Mouse (Mus musculus): ENCODE results near the gene Ahnak. TPM values are rescaled to one million over a fixed set of nuclear protein-coding genes. Genes with fewer than 3 reads are reported as not detected.
"Not testable (repeated sequence)": the region's sequence is repeated elsewhere in the genome, so short reads cannot be mapped to it uniquely, and the experiment has no call there.

The Ahnak gene
- polyA plus RNA-seq, 1 experiment = 163 TPM

DNA sequence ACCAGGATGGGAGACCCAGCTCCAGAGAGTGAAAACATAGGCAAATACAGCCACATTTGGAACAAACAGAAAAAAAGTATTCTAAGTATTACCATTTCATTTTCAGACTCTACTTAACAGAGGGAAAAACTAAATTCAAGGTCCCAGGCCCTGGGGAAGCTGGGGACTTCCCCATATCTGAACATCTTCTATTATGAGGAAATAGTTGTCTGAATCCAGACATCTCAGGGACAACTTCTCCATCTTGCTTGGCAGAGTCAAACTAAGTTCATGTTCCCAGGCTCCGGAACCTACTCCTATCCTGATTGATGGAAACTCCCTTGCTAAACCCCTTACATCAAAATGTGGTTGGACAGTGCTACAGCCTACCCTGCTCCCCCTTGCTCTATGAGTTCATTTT is 133.3 kb downstream of the Ahnak start:
- no peaks in the 10 kb centered on the region for H3K4me1 ChIP-seq (ENCODE audit: control insufficient read depth, insufficient read depth, low read length)
- no peak for TF ChIP-seq CTCF (IDR thresholded peaks at IDR 0.05; ENCODE audit: low read depth, low read length)
- TF ChIP-seq EP300 (IDR thresholded peaks at IDR 0.05; ENCODE audit: insufficient read depth, low read depth, low read length) = no peak
- no peak for TF ChIP-seq POLR2A (IDR thresholded peaks at IDR 0.05; ENCODE audit: insufficient read depth, low read length)

GRCm38 (mm10) chr19:9123986-9124385 is 134.9 kb downstream of the Ahnak start:
- H3K4me1 ChIP-seq (ENCODE audit: control insufficient read depth, insufficient read depth, low read length); H3K27ac ChIP-seq (ENCODE audit: insufficient read depth, low read length); H3K36me3 ChIP-seq (ENCODE audit: control insufficient read depth, insufficient read depth, low read length, poor library complexity, severe bottlenecking); H3K9ac ChIP-seq (ENCODE audit: low read depth, poor library complexity, severe bottlenecking); H3K27me3 ChIP-seq (ENCODE audit: control insufficient read depth, insufficient read depth, low read length, poor library complexity, severe bottlenecking); H3K9me3 ChIP-seq (replicated peaks; ENCODE audit: control insufficient read depth, insufficient read depth, low read length, poor library complexity, severe bottlenecking); H3K4me3 ChIP-seq (ENCODE audit: low read depth, low read length): not testable (repeated sequence)

More for the DNA sequence above, 133.3 kb downstream of the Ahnak start:
- Histone ChIP-seq H3K27ac (ENCODE audit: insufficient read depth, low read length) (no peak overlapping the region), H3K4me3 (ENCODE audit: low read depth, low read length) (no peak overlapping the region), H3K9me3 (replicated peaks; ENCODE audit: control insufficient read depth, insufficient read depth, low read length, poor library complexity, severe bottlenecking) (peaks cover 4% of the 10 kb centered on the region), H3K27me3 (ENCODE audit: control insufficient read depth, insufficient read depth, low read length, poor library complexity, severe bottlenecking) (no peaks in the 10 kb centered on the region), H3K36me3 (ENCODE audit: control insufficient read depth, insufficient read depth, low read length, poor library complexity, severe bottlenecking) (peaks cover 4% of the 10 kb centered on the region; the same call in 1 of the 2 replicates), H3K9ac (ENCODE audit: low read depth, poor library complexity, severe bottlenecking) (no peak overlapping the region)

Other genes starting within 250 kb of the Ahnak start
- 2.2 TPM in 1 of 2 replicates, not detected in the other for gene 1700092M07Rik, start 248.6 kb upstream of the Ahnak start, polyA plus RNA-seq (2011; ENCODE audit: insufficient read depth, insufficient read length, low read depth, missing spikeins)
- 45.6 and 47.1 TPM in 2 replicates for gene Stx5a, start 247.9 kb upstream of the Ahnak start, polyA plus RNA-seq (2011; ENCODE audit: insufficient read depth, insufficient read length, low read depth, missing spikeins)
- gene Nxf1, start 232.2 kb upstream of the Ahnak start, polyA plus RNA-seq (2011; ENCODE audit: insufficient read depth, insufficient read length, low read depth, missing spikeins) = 122 and 200 TPM in 2 replicates
- gene Tmem223, start 218.3 kb upstream of the Ahnak start, polyA plus RNA-seq (2011; ENCODE audit: insufficient read depth, insufficient read length, low read depth, missing spikeins) = 21.4 and 23.4 TPM in 2 replicates
- 29.0 and 34.5 TPM in 2 replicates for gene Tmem179b, start 214.8 kb upstream of the Ahnak start, polyA plus RNA-seq (2011; ENCODE audit: insufficient read depth, insufficient read length, low read depth, missing spikeins)
- 17.1 and 17.7 TPM in 2 replicates for gene Taf6l, start 202.9 kb upstream of the Ahnak start, polyA plus RNA-seq (2011; ENCODE audit: insufficient read depth, insufficient read length, low read depth, missing spikeins)
- gene Polr2g, start 190.7 kb upstream of the Ahnak start, polyA plus RNA-seq (2011; ENCODE audit: insufficient read depth, insufficient read length, low read depth, missing spikeins) = 98.2 and 103 TPM in 2 replicates
- gene Zbtb3, start 186.7 kb upstream of the Ahnak start, polyA plus RNA-seq (2011; ENCODE audit: insufficient read depth, insufficient read length, low read depth, missing spikeins) = 3.1 and 4.1 TPM in 2 replicates
- 77.3 and 84.9 TPM in 2 replicates for gene Ttc9c, start 170.0 kb upstream of the Ahnak start, polyA plus RNA-seq (2011; ENCODE audit: insufficient read depth, insufficient read length, low read depth, missing spikeins)
- gene Hnrnpul2, start 169.3 kb upstream of the Ahnak start, polyA plus RNA-seq (2011; ENCODE audit: insufficient read depth, insufficient read length, low read depth, missing spikeins) = 105 and 108 TPM in 2 replicates
- gene AC129217.1, start 159.5 kb upstream of the Ahnak start, polyA plus RNA-seq (2011; ENCODE audit: insufficient read depth, insufficient read length, low read depth, missing spikeins) = 74.8 and 87.2 TPM in 2 replicates
- gene Bscl2, start 151.8 kb upstream of the Ahnak start, polyA plus RNA-seq (2011; ENCODE audit: insufficient read depth, insufficient read length, low read depth, missing spikeins) = 32.3 and 36.2 TPM in 2 replicates
- gene Gng3, start 150.1 kb upstream of the Ahnak start, polyA plus RNA-seq (2011; ENCODE audit: insufficient read depth, insufficient read length, low read depth, missing spikeins) = 28.3 and 29.7 TPM in 2 replicates
- gene Lrrn4cl, start 138.5 kb upstream of the Ahnak start, polyA plus RNA-seq (2011; ENCODE audit: insufficient read depth, insufficient read length, low read depth, missing spikeins) = 1.3 and 2.1 TPM in 2 replicates
- gene Ubxn1, start 117.8 kb upstream of the Ahnak start, polyA plus RNA-seq (2011; ENCODE audit: insufficient read depth, insufficient read length, low read depth, missing spikeins) = 189 and 201 TPM in 2 replicates
- gene Uqcc3, start 108.4 kb upstream of the Ahnak start, polyA plus RNA-seq (2011; ENCODE audit: insufficient read depth, insufficient read length, low read depth, missing spikeins) = 14.4 and 14.9 TPM in 2 replicates
- gene Lbhd1, start 105.6 kb upstream of the Ahnak start, polyA plus RNA-seq (2011; ENCODE audit: insufficient read depth, insufficient read length, low read depth, missing spikeins) = 10.1 and 13.4 TPM in 2 replicates
- not detected in 2 replicates for gene Gm49403, start 105.4 kb upstream of the Ahnak start, polyA plus RNA-seq (2011; ENCODE audit: insufficient read depth, insufficient read length, low read depth, missing spikeins)
- gene 1810009A15Rik, start 100.4 kb upstream of the Ahnak start, polyA plus RNA-seq (2011; ENCODE audit: insufficient read depth, insufficient read length, low read depth, missing spikeins) = 162 and 172 TPM in 2 replicates
- gene Gm49416, start 100.4 kb upstream of the Ahnak start, polyA plus RNA-seq (2011; ENCODE audit: insufficient read depth, insufficient read length, low read depth, missing spikeins) = 11.9 and 24.8 TPM in 2 replicates
- gene Ints5, start 96.3 kb upstream of the Ahnak start, polyA plus RNA-seq (2011; ENCODE audit: insufficient read depth, insufficient read length, low read depth, missing spikeins) = 23.1 and 26.7 TPM in 2 replicates
- 183 and 184 TPM in 2 replicates for gene Ganab, start 91.2 kb upstream of the Ahnak start, polyA plus RNA-seq (2011; ENCODE audit: insufficient read depth, insufficient read length, low read depth, missing spikeins)
- 26.6 and 26.8 TPM in 2 replicates for gene B3gat3, start 68.9 kb upstream of the Ahnak start, polyA plus RNA-seq (2011; ENCODE audit: insufficient read depth, insufficient read length, low read depth, missing spikeins)
- gene Rom1, start 59.9 kb upstream of the Ahnak start, polyA plus RNA-seq (2011; ENCODE audit: insufficient read depth, insufficient read length, low read depth, missing spikeins) = 1.6 and 2.2 TPM in 2 replicates
- 19.2 and 20.4 TPM in 2 replicates for gene Eml3, start 59.7 kb upstream of the Ahnak start, polyA plus RNA-seq (2011; ENCODE audit: insufficient read depth, insufficient read length, low read depth, missing spikeins)
- gene Mta2, start 47.4 kb upstream of the Ahnak start, polyA plus RNA-seq (2011; ENCODE audit: insufficient read depth, insufficient read length, low read depth, missing spikeins) = 106 and 108 TPM in 2 replicates
- 26.4 and 30.1 TPM in 2 replicates for gene Tut1, start 35.4 kb upstream of the Ahnak start, polyA plus RNA-seq (2011; ENCODE audit: insufficient read depth, insufficient read length, low read depth, missing spikeins)
- gene Eef1g, start 22.2 kb upstream of the Ahnak start, polyA plus RNA-seq (2011; ENCODE audit: insufficient read depth, insufficient read length, low read depth, missing spikeins) = 1,175 and 1,274 TPM in 2 replicates
- not detected in 2 replicates for gene Scgb1a1, start 98.7 kb downstream of the Ahnak start, polyA plus RNA-seq (2011; ENCODE audit: insufficient read depth, insufficient read length, low read depth, missing spikeins)
- 14.8 and 23.3 TPM in 2 replicates for gene Asrgl1, start 146.4 kb downstream of the Ahnak start, polyA plus RNA-seq (2011; ENCODE audit: insufficient read depth, insufficient read length, low read depth, missing spikeins)

Data from ES-Bruce4 (cell line).